Mouse (Mus musculus): ENCODE measurements at regions not wholly inside any gene's neighbourhood (a gene's known extent, or its start where the extent isn't known, plus 50 kb on each side); places are given as distances from the start of the nearest gene placed in this dataset.

DNA sequence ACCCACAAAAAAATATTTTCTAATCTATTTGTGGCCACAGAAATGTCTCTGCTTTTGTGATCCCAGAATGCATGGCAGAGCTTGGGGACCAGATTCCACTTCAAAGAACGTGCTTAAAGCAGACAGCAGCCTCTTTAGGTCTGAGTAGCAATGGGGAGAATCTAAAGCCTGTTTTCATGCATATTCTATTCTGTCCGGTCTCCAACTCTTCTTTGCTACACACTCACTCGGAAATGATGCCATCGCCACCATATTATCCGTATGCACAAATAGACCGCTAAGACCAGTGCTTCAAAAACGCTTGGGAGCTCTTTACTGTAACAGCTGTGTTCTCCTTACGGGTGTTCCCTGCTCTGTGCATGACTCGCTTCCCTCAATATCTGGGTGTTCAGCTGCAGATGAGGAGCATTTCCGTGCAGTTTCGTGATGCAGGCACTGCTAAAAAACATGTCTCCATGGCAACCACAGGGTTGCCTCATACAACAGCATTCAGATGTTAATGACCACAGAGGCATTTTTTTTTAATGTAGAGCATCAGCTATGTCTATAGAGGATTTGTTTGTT lies 107.0 kb downstream of the Snx19 start:
- Histone ChIP-seq H3K27ac (replicated peaks) (no peak overlapping the region), H3K36me3 (no peaks in the 10 kb centered on the region), H3K27me3 (no peaks in the 10 kb centered on the region), H3K9ac (no peak overlapping the region), H3K4me2 (replicated peaks) (no peak overlapping the region), H3K9me3 (replicated peaks) (no peaks in the 10 kb centered on the region), H3K4me1 (peaks cover 13% of the 10 kb centered on the region), H3K4me3 (replicated peaks) (no peak overlapping the region)
- WGBS: 50% methylated on average over 11 of the region's 11 CpGs
- no peak for ATAC-seq (ENCODE audit: insufficient number of reproducible peaks, low FRiP score, low TSS enrichment, low read depth)

DNA sequence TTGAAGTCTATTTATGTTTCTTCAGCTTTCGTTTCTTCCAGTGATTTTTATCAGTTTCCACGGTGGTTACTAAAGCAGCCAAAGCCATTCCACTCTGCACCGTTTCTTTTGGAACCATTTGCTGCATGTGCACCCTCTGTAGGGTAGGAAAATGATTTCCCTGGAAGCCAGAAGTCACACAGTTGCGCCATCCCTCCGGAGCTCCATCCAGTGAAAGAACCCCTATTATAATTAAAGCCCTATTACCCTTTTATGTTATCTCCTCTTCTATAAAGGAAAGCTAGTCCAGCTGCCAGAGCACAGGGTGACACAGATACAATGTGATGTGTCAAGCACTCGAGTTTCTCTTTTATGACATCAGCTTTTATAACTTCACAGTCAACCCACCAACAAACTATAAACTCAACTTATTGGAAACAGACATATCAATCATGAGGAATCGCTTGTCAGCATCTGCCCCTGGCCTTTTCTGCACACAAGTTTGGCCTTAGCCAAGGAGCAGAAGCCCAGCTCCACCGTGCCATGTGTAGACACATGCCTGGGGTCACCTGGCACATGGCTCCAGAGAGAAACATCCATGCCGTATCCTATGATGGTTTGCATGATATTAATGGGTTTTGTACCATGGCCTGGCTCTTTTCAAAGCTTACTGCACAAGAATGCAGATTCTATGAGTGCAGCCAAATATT lies 106.3 kb downstream of the Snx19 start:
- Histone ChIP-seq H3K9me3 (replicated peaks) (no peaks in the 10 kb centered on the region), H3K4me3 (replicated peaks) (no peak overlapping the region), H3K4me2 (replicated peaks) (no peak overlapping the region), H3K36me3 (no peaks in the 10 kb centered on the region), H3K9ac (no peak overlapping the region), H3K27ac (replicated peaks) (no peak overlapping the region), H3K4me1 (peaks cover 13% of the 10 kb centered on the region), H3K27me3 (no peaks in the 10 kb centered on the region)
- 32% methylated on average over 9 of the region's 9 CpGs for WGBS
- no peak for ATAC-seq (ENCODE audit: insufficient number of reproducible peaks, low FRiP score, low TSS enrichment, low read depth)

DNA sequence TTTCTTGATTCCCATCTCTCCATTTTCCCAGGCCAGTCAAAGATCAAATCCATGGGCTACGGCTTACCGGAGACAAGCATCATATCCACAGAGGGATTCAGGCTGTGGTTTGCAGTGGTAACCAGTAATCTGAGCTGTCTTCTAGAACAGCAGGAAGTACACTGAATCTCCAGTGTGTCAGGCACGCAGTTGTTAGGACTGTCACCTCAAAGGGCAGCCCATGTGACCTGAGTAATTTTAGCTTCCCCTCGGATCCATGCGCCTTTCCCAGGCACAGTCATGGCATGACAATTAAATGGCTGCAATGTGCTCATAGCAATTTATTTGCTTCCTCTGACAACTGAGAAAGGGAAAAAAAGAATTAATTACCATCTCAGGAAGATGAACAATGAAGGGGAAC lies 98.2 kb downstream of the Snx19 start:
- no peak overlapping the region for H3K4me3 ChIP-seq (replicated peaks)
- H3K27ac ChIP-seq (replicated peaks): no peak overlapping the region
- H3K36me3 ChIP-seq: no peaks in the 10 kb centered on the region
- 47% methylated on average over 5 of the region's 5 CpGs for WGBS
- no peak overlapping the region for H3K4me2 ChIP-seq (replicated peaks)
- no peaks in the 10 kb centered on the region for H3K27me3 ChIP-seq
- H3K9ac ChIP-seq: no peak overlapping the region
- ATAC-seq (ENCODE audit: insufficient number of reproducible peaks, low FRiP score, low TSS enrichment, low read depth): no peak
- no peaks in the 10 kb centered on the region for H3K9me3 ChIP-seq (replicated peaks)
- peaks cover 22% of the 10 kb centered on the region for H3K4me1 ChIP-seq

DNA sequence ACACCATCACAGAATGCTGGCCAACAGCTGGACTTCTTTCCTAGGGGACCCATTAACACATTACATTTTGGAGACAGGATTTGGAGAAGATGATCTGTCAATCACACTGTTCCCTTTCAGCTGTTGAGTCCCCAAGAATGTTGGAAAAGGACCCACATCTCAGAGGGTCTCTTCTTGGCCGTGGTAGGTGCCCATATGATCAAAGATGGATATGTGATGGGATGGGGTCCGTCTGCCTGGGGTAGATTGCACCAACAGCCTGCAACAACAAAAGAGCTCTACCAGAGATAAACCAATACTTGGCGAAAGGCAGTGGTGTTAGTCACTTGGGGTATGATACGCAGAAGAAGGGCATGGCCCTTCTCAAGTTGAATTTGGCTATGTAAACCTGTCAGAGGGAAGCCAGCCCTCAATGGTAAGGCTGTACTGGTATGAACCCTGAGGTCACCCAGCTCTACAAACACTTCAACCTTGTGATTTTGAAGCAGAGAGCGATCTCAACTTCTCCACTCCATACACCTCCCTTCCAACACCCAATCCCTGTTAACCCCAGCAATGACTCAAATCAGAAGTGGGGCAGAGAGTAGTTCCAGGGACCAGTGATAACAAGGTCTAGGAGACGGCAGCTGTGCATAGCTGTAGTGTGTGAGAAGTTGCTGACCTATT lies 97.6 kb downstream of the Snx19 start:
- Histone ChIP-seq H3K4me2 (replicated peaks) (no peak overlapping the region), H3K9me3 (replicated peaks) (no peaks in the 10 kb centered on the region), H3K27ac (replicated peaks) (no peak overlapping the region), H3K4me3 (replicated peaks) (no peak overlapping the region), H3K36me3 (no peaks in the 10 kb centered on the region), H3K9ac (no peak overlapping the region), H3K27me3 (no peaks in the 10 kb centered on the region), H3K4me1 (peaks cover 23% of the 10 kb centered on the region)
- no peak for ATAC-seq (ENCODE audit: insufficient number of reproducible peaks, low FRiP score, low TSS enrichment, low read depth)
- WGBS: 85% methylated on average over 6 of the region's 6 CpGs

DNA sequence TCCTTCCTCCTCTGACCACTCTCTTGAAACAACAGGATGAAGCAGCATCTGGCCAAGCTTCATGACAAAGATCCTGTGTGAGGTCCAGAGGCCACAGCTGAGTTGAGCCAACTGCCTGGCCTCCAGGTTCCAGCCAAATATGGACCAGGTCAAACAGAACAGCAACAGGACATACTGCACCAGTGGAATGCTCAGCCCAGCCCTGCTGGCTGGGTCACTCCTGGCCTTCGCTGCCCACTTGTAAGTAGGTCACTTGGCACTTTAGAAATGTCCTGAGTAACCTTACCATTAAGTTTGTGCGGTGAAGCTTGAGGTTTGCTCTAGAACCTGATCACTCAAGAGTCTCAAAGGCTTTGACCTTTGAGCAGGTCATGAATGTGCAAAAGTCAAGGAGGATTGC lies 96.9 kb downstream of the Snx19 start:
- no peak overlapping the region for H3K27ac ChIP-seq (replicated peaks)
- no peak for ATAC-seq (ENCODE audit: insufficient number of reproducible peaks, low FRiP score, low TSS enrichment, low read depth)

DNA sequence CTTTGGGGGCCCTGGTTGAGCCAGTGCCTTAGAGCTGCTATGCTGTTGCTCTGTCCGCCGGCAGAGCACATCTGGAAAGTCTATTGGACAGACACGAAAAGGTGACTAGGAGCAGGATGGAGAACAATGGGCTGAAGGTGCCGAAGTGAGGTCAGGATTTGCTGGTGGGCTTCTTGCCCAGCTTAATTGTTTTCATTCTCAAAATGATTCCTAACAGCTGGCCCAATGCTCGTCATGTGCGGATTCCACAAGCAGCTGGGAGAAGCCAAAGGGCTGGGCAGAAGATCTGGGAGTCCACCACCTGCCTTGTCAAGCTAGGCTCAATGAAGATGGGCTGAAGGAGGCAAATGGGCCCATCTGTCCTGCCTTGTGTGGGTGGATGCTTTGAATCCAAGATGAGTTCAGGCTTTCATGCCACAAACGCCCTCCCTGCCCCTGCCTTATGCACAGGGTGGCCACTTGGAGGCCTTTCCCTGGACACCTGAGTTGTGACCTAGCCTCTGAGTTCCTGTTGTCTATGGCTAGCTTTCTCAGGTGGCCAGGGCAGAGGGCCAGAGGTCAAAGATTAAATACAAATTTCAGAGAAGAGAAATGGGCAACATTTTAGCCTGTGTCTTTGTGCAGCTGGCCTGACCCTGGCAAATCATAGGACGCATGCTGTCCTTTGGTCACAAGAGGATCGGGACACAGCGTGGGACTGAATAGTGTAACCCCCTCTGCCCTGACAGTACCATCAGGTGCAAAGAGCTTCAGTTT lies 95.9 kb downstream of the Snx19 start:
- WGBS: 55% methylated on average over 10 of the region's 10 CpGs
- peaks cover 23% of the 10 kb centered on the region for H3K4me1 ChIP-seq
- H3K36me3 ChIP-seq: no peaks in the 10 kb centered on the region
- peak overlapping the region; percentile 78; the same call in 1 of the 2 replicates for H3K27ac ChIP-seq (replicated peaks)
- no peak overlapping the region for H3K4me3 ChIP-seq (replicated peaks)
- no peak overlapping the region for H3K4me2 ChIP-seq (replicated peaks)
- H3K9ac ChIP-seq: no peak overlapping the region
- H3K27me3 ChIP-seq: no peaks in the 10 kb centered on the region
- ATAC-seq (ENCODE audit: insufficient number of reproducible peaks, low FRiP score, low TSS enrichment, low read depth): no peak
- H3K9me3 ChIP-seq (replicated peaks): no peaks in the 10 kb centered on the region

More for the DNA sequence above, 96.9 kb downstream of the Snx19 start:
- Histone ChIP-seq H3K36me3 (no peaks in the 10 kb centered on the region), H3K4me2 (replicated peaks) (no peak overlapping the region), H3K9me3 (replicated peaks) (no peaks in the 10 kb centered on the region), H3K27me3 (no peaks in the 10 kb centered on the region), H3K4me1 (peaks cover 23% of the 10 kb centered on the region), H3K9ac (no peak overlapping the region), H3K4me3 (replicated peaks) (no peak overlapping the region)
- 88% methylated on average over 2 of the region's 2 CpGs for WGBS

DNA sequence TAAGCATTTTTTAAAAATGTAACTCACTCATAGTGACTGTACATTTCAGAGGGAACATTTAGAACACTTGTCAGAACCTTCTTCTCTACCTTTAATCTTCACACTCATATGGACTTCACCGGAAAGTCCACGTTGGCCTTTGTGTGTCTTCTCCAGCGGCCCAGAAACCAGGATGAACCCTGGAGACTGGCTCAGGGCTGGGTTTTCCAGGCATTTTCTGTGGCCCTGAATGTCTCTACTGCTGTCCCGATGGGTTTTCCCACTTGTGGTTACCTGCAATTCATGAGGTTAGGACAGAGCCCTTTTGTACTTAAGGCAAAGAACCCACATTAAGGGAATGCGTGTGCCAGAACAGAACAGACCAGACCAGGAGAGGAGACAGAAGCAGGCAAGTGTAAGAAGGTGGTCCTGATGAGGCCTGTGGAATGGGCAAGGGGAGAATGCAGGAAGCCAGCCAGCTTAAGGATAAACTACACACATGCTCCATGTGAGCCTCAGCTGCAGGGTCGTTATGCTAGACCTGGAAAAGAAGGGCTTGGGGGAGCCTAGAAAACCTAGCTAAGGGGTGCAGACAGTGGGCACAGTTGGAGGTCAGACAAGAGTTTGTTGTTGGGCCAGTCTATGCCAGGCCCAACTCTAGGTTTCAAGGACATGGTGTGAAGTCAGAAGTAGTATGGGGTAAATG lies 94.8 kb downstream of the Snx19 start:
- Histone ChIP-seq H3K27ac (replicated peaks) (peak overlapping the region; percentile 78), H3K36me3 (no peaks in the 10 kb centered on the region), H3K4me3 (replicated peaks) (no peak overlapping the region), H3K9me3 (replicated peaks) (no peaks in the 10 kb centered on the region), H3K4me1 (peaks cover 23% of the 10 kb centered on the region), H3K9ac (no peak overlapping the region), H3K27me3 (no peaks in the 10 kb centered on the region), H3K4me2 (replicated peaks) (no peak overlapping the region)
- ATAC-seq (ENCODE audit: insufficient number of reproducible peaks, low FRiP score, low TSS enrichment, low read depth): no peak
- 48% methylated on average over 6 of the region's 6 CpGs for WGBS

DNA sequence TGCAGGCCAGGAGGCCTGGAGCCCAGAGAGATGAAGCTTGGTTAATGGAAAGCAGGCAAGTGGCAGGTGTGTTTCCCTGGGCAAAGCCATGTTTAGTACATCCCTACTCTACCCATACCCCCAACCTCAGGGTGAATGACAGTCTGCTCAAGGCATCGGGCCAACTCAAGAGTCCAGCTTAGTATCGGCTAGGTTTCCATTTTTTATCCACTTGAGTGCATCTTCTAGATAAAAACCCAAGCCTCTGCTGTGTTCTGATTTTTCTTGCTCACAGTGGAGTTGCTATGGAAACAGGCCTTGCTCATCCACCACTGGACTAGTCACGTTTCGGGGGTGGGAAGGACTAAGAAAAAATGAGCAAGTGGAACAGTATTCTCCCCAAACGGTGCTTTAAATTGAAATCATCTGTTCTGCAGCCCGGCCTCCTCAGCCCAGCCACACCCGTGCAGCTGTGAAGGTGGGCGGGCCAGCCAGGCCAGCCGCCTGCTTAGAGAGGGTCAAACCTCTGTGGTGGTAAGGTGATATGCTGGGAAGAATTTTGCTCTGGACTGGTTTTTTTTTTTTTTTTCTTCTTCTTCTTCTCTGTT lies 94.0 kb downstream of the Snx19 start:
- Histone ChIP-seq H3K9me3 (replicated peaks) (no peaks in the 10 kb centered on the region), H3K27ac (replicated peaks) (peak overlapping the region; percentile 29; the same call in 1 of the 2 replicates), H3K4me2 (replicated peaks) (no peak overlapping the region), H3K4me3 (replicated peaks) (no peak overlapping the region), H3K4me1 (peaks cover 23% of the 10 kb centered on the region), H3K27me3 (no peaks in the 10 kb centered on the region), H3K9ac (no peak overlapping the region), H3K36me3 (no peaks in the 10 kb centered on the region)
- 16% methylated on average over 9 of the region's 9 CpGs for WGBS
- peak; percentile 92 for ATAC-seq (ENCODE audit: insufficient number of reproducible peaks, low FRiP score, low TSS enrichment, low read depth)

DNA sequence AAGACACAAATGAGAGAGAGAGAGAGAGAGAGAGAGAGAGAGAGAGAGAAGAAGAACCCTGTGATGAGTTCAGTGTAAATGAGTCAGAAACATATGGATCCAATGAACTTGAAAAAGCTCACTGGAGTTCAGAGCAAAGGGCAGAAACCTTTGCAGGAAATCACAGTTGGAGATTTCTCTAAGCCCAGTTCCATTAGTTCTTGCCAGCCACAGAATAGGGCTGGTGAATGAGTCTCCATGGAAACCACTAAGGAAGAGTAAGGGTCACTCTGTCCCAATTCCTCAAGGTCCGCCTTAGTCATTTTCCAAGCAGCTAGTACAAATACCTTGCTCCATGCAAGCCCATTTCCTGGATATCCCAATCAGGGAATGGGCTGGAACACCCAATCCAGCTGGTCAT lies 93.2 kb downstream of the Snx19 start:
- H3K4me2 ChIP-seq (replicated peaks): no peak overlapping the region
- WGBS: 87% methylated on average over 1 of the region's 1 CpGs
- H3K9me3 ChIP-seq (replicated peaks): no peaks in the 10 kb centered on the region
- H3K4me3 ChIP-seq (replicated peaks): no peak overlapping the region
- H3K36me3 ChIP-seq: no peaks in the 10 kb centered on the region
- no peak overlapping the region for H3K9ac ChIP-seq
- peak overlapping the region; percentile 29 for H3K27ac ChIP-seq (replicated peaks)
- H3K4me1 ChIP-seq: peaks cover 23% of the 10 kb centered on the region
- no peaks in the 10 kb centered on the region for H3K27me3 ChIP-seq
- no peak for ATAC-seq (ENCODE audit: insufficient number of reproducible peaks, low FRiP score, low TSS enrichment, low read depth)

DNA sequence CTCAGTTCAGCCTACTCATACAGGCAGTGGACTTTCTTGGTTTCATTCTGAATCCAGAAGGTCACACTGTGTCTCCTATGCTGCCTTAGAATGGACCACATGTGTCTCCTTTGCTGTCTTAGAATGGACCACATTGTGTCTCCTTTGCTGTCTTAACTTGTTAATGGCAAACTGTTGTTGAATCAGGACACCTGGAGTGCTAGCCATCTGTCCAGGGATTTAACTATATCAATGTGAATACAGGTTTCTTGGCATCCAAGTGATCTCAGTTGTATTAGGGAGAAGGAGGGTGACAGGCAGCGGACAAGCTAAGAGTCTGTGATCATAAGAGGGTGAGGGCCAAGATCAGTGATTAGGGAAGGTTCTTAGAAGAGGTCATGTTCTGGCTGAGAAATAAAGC lies 92.3 kb downstream of the Snx19 start:
- Histone ChIP-seq H3K4me3 (replicated peaks) (no peak overlapping the region), H3K27me3 (no peaks in the 10 kb centered on the region), H3K9ac (no peak overlapping the region), H3K4me2 (replicated peaks) (no peak overlapping the region), H3K27ac (replicated peaks) (no peak overlapping the region), H3K36me3 (no peaks in the 10 kb centered on the region), H3K4me1 (peaks cover 23% of the 10 kb centered on the region), H3K9me3 (replicated peaks) (no peaks in the 10 kb centered on the region)
- ATAC-seq (ENCODE audit: insufficient number of reproducible peaks, low FRiP score, low TSS enrichment, low read depth): no peak
- 95% methylated on average over 1 of the region's 1 CpGs for WGBS
